Mouse (Mus musculus): ENCODE data around the gene Bckdk. TPM values are rescaled to one million over a fixed set of nuclear protein-coding genes. Genes with fewer than 3 reads are reported as not detected.

Bckdk gene
- polyA plus RNA-seq, 1 experiment from 2014 or later: 198 TPM

DNA sequence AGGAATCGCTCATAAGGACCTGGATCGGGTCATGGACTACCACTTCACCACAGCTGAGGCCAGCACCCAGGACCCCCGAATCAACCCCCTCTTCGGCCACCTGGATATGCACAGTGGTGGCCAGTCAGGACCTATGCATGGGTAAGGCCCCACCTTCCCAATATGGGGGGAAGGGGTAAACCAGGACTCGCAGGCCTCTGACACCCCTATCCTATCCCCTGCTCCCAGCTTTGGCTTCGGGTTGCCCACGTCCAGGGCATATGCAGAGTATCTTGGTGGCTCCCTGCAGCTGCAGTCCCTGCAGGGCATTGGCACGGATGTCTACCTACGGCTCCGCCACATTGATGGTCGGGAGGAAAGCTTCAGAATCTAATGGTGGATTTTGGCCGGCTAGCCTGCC, 4.1 kb downstream of the Bckdk start:
- Histone ChIP-seq H3K36me3 (ENCODE audit: control insufficient read depth, insufficient read depth, low read length) (peaks cover 27% of the 10 kb centered on the region), H3K27me3 (replicated peaks; ENCODE audit: control insufficient read depth, insufficient read depth, low read length) (no peaks in the 10 kb centered on the region), H3K9ac (ENCODE audit: low read depth, low read length) (no peak overlapping the region), H3K4me2 (ENCODE audit: low read depth, low read length) (no peak overlapping the region), H3K27ac (ENCODE audit: low read length) (no peak overlapping the region), H3K9me3 (ENCODE audit: control insufficient read depth, low read length) (no peaks in the 10 kb centered on the region), H3K4me1 (ENCODE audit: control insufficient read depth, insufficient read depth, low read length) (peaks cover 18% of the 10 kb centered on the region), H3K4me3 (ENCODE audit: low read length) (no peak overlapping the region)
- no peak for ATAC-seq
- 94% methylated on average over 12 of the region's 12 CpGs for WGBS

- Histone ChIP-seq H3K4me2 (ENCODE audit: low read depth, low read length) (no peak overlapping the region), H3K4me1 (ENCODE audit: control insufficient read depth, insufficient read depth, low read length) (peaks cover 21% of the 10 kb centered on the region), H3K9me3 (ENCODE audit: control insufficient read depth, low read length) (no peaks in the 10 kb centered on the region), H3K36me3 (ENCODE audit: control insufficient read depth, insufficient read depth, low read length) (peaks cover 27% of the 10 kb centered on the region), H3K27me3 (replicated peaks; ENCODE audit: control insufficient read depth, insufficient read depth, low read length) (no peaks in the 10 kb centered on the region), H3K4me3 (ENCODE audit: low read length) (no peak overlapping the region), H3K27ac (ENCODE audit: low read length) (no peak overlapping the region), H3K9ac (ENCODE audit: low read depth, low read length) (peak overlapping the region; percentile 32; the same call in 1 of the 2 replicates)
- WGBS: 91% methylated on average over 4 of the region's 4 CpGs
- no peak for ATAC-seq
Observed at GRCm38 (mm10) chr7:127908656-127909055, 4.8 kb downstream of the Bckdk start.

DNA sequence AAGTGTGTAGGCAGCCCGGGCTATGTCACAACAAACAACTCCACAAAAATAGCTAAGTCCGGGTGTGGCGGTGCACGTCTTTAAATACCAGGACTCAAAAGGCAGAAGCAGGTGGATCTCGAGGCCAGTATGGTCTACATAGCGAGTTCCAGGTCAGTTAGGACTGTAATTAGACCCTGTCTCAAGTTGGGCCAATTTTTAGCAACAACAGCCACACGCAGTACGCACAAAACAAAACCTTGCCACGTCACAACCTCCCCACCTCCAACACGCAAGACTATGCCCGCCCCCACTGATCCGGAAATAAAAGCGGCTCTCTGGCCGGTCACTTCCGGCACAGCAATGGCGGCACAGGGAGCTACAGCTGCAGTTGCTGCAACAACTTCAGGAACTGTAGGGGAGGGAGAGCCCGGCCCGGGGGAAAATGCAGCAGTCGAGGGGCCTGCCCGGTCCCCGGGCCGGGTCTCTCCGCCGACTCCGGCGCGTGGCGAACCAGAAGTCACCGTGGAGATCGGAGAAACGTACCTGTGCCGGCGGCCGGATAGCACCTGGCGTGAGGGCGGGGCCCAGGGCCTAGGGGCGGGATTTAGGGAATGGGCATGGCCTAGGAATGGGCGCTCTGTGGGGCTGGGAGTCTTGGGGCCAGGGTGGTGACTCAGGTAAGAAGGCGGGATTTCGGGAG, 8.4 kb downstream of the Bckdk start, which contains the start of gene Kat8:
Gene Kat8, plus strand, starts transcription at position 327 of the 682 bp plus-strand sequence.
- ATAC-seq: peak; percentile 98
- H3K9me3 ChIP-seq (ENCODE audit: control insufficient read depth, low read length): no peaks in the 10 kb centered on the region
- 1% methylated on average over 40 of the region's 40 CpGs for WGBS
- H3K4me3 ChIP-seq (ENCODE audit: low read length): peak within 1 kb of the TSS; percentile 97
- H3K4me1 ChIP-seq (ENCODE audit: control insufficient read depth, insufficient read depth, low read length): peaks cover 10% of the 10 kb centered on the region
- peak within 1 kb of the TSS; percentile 91 for H3K9ac ChIP-seq (ENCODE audit: low read depth, low read length)
- H3K27ac ChIP-seq (ENCODE audit: low read length): peak within 1 kb of the TSS; percentile 89
- peaks cover 15% of the 10 kb centered on the region for H3K36me3 ChIP-seq (ENCODE audit: control insufficient read depth, insufficient read depth, low read length)
- H3K27me3 ChIP-seq (replicated peaks; ENCODE audit: control insufficient read depth, insufficient read depth, low read length): no peaks in the 10 kb centered on the region
- peak within 1 kb of the TSS; percentile 51 for H3K4me2 ChIP-seq (ENCODE audit: low read depth, low read length)

DNA sequence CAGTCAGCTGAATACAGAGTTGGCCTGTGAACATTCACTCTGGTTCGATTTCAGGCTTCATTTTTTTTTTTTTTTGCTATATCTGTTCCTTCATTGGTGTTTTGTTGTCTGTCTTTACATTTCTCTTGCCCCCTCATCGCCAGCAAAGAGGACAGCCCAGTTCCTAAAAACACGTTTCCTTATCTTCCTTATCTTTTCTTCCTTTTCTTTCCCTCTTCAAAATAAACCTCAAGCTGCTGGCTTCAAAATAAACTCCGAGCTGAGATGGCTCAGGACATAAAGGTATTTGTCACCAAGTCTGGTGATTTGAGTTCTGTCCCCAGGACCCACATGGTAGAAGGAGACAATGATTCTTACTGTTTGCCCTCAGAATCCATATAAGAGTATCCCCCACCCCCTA, 9.1 kb downstream of the Bckdk start:
- H3K4me2 ChIP-seq (ENCODE audit: low read depth, low read length): peak overlapping the region; percentile 51
- peak overlapping the region; percentile 97 for H3K4me3 ChIP-seq (ENCODE audit: low read length)
- H3K27me3 ChIP-seq (replicated peaks; ENCODE audit: control insufficient read depth, insufficient read depth, low read length): no peaks in the 10 kb centered on the region
- peaks cover 10% of the 10 kb centered on the region for H3K4me1 ChIP-seq (ENCODE audit: control insufficient read depth, insufficient read depth, low read length)
- WGBS: 11% methylated on average over 4 of the region's 4 CpGs
- peak overlapping the region; percentile 91 for H3K9ac ChIP-seq (ENCODE audit: low read depth, low read length)
- peak overlapping the region; percentile 89; the same call in 1 of the 2 replicates for H3K27ac ChIP-seq (ENCODE audit: low read length)
- H3K36me3 ChIP-seq (ENCODE audit: control insufficient read depth, insufficient read depth, low read length): peaks cover 11% of the 10 kb centered on the region
- H3K9me3 ChIP-seq (ENCODE audit: control insufficient read depth, low read length): no peaks in the 10 kb centered on the region
- no peak for ATAC-seq

GRCm38 (mm10) chr7:127915293-127915692, 11.4 kb downstream of the Bckdk start:
- H3K4me2 ChIP-seq (ENCODE audit: low read depth, low read length): no peak overlapping the region

DNA sequence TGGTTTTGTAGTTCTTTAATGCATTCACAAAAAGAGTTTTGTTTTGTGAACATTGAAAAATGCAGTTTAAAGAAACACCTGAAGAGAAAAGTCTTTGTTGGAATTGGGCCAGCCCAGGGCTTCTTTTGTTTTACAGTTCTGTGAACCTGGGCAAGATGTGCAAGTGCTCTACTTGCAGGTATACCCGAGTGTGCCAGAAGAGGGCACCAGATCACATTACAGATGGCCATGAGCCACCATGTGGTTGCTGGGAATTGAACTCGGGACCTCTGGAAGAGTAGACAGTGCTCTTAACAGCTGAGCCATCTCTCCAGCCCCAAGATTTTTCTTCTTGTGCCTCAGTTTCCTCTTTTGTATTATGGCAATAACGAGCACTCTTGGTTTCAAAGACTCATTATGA, 14.3 kb downstream of the Bckdk start:
- 55% methylated on average over 3 of the region's 3 CpGs for WGBS
- Histone ChIP-seq H3K9ac (ENCODE audit: low read depth, low read length) (no peak overlapping the region), H3K9me3 (ENCODE audit: control insufficient read depth, low read length) (no peaks in the 10 kb centered on the region), H3K4me1 (ENCODE audit: control insufficient read depth, insufficient read depth, low read length) (peaks cover 6% of the 10 kb centered on the region), H3K27me3 (replicated peaks; ENCODE audit: control insufficient read depth, insufficient read depth, low read length) (no peaks in the 10 kb centered on the region), H3K27ac (ENCODE audit: low read length) (no peak overlapping the region), H3K4me3 (ENCODE audit: low read length) (no peak overlapping the region), H3K4me2 (ENCODE audit: low read depth, low read length) (no peak overlapping the region), H3K36me3 (ENCODE audit: control insufficient read depth, insufficient read depth, low read length) (no peaks in the 10 kb centered on the region; the same call in 1 of the 2 replicates)
- ATAC-seq: no peak

More at GRCm38 (mm10) chr7:127915293-127915692, 11.4 kb downstream of the Bckdk start:
- H3K4me3 ChIP-seq (ENCODE audit: low read length): no peak overlapping the region
- H3K27me3 ChIP-seq (replicated peaks; ENCODE audit: control insufficient read depth, insufficient read depth, low read length): no peaks in the 10 kb centered on the region
- ATAC-seq: no peak
- no peak overlapping the region for H3K27ac ChIP-seq (ENCODE audit: low read length)
- peaks cover 5% of the 10 kb centered on the region for H3K4me1 ChIP-seq (ENCODE audit: control insufficient read depth, insufficient read depth, low read length)
- no peaks in the 10 kb centered on the region for H3K9me3 ChIP-seq (ENCODE audit: control insufficient read depth, low read length)
- H3K36me3 ChIP-seq (ENCODE audit: control insufficient read depth, insufficient read depth, low read length): no peaks in the 10 kb centered on the region; the same call in 1 of the 2 replicates
- WGBS: 88% methylated on average over 12 of the region's 12 CpGs
- H3K9ac ChIP-seq (ENCODE audit: low read depth, low read length): no peak overlapping the region

DNA sequence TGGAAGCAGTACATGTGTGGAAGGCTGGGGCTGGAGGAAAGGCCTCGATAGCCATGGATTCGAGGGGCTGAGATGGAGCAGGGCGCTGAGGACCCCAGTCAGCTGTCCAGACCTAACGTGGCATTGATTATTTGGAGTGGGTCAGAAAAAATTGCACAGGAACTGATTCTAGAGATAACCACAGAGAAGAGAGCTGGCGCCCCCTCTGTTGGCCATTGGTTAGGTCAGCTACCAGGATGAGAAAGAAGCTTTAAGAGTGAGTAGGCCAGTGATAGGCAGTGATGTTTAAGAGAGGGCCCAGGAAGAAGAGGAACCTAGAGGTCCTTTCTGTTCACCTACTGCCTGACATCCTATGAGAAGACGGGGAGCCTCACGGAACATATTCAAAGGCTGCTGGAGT, 15.4 kb downstream of the Bckdk start:
- Histone ChIP-seq H3K27me3 (replicated peaks; ENCODE audit: control insufficient read depth, insufficient read depth, low read length) (no peaks in the 10 kb centered on the region), H3K36me3 (ENCODE audit: control insufficient read depth, insufficient read depth, low read length) (no peaks in the 10 kb centered on the region; the same call in 1 of the 2 replicates), H3K4me1 (ENCODE audit: control insufficient read depth, insufficient read depth, low read length) (peaks cover 14% of the 10 kb centered on the region), H3K4me2 (ENCODE audit: low read depth, low read length) (no peak overlapping the region), H3K9ac (ENCODE audit: low read depth, low read length) (no peak overlapping the region), H3K27ac (ENCODE audit: low read length) (no peak overlapping the region), H3K4me3 (ENCODE audit: low read length) (no peak overlapping the region), H3K9me3 (ENCODE audit: control insufficient read depth, low read length) (no peaks in the 10 kb centered on the region)
- ATAC-seq: no peak
- 79% methylated on average over 7 of the region's 7 CpGs for WGBS

DNA sequence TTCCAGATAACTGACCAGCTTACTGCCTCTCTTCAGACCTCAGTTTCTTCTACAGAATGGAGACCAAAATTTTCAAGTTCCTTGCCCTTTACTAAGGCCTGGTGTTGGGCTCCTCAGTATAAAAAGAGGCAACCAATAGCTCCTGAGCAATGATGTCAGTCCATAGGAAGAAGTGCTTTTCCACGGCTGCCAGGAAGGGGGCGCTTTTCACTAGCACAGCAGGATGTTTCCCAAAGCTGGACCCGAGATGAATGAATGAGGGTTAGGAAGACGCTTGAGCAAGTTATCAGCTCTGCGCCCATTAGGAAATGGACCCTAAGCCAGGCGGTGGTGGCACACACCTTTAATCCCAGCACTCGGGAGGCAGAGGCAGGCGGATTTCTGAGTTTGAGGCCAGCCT, 17.6 kb downstream of the Bckdk start:
- Histone ChIP-seq H3K27ac (ENCODE audit: low read length) (no peak overlapping the region), H3K27me3 (replicated peaks; ENCODE audit: control insufficient read depth, insufficient read depth, low read length) (no peaks in the 10 kb centered on the region), H3K4me1 (ENCODE audit: control insufficient read depth, insufficient read depth, low read length) (peaks cover 22% of the 10 kb centered on the region), H3K4me2 (ENCODE audit: low read depth, low read length) (no peak overlapping the region), H3K36me3 (ENCODE audit: control insufficient read depth, insufficient read depth, low read length) (peaks cover 3% of the 10 kb centered on the region; the same call in 1 of the 2 replicates), H3K9ac (ENCODE audit: low read depth, low read length) (no peak overlapping the region), H3K4me3 (ENCODE audit: low read length) (no peak overlapping the region), H3K9me3 (ENCODE audit: control insufficient read depth, low read length) (no peaks in the 10 kb centered on the region)
- WGBS: 62% methylated on average over 8 of the region's 8 CpGs
- no peak for ATAC-seq

DNA sequence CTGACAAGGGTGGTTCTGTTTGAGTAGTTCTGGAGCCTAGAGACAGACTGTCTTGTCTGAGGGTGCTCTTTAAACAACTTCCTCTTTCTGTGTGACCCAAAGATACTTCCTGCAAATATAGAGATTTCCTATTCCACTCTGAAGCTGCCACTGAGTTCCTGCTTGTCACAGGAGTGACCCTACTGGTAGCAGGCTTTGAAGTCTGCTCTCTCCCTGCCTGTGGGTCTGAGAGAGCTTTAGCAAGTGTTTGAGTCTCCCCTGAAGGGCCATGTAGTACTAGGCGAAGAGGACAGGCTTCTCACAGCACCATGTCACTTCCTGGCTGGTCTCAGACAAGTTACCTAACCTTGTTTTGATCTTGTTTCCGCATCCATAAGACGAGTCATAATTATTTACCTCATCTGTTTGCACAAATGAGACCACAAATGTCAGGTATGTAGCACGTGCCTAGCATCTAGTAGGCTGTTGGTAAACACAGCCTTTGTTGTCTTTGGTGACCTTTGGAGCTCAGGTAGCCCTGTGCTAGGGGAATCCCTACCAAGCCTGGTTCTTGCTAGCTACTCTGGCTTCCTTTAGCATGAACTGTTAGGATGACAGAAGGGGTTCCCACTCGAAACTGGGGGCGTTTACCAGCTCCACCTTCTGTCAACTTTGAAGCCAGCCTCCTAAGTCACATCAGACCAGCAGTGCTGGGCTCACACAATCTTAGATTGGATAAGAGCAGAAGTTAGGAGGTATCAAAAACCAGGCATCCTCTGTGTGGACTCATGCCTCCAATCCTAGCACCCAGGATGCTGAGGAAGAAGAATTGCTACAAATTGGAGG, 18.8 kb downstream of the Bckdk start:
- Histone ChIP-seq H3K4me2 (ENCODE audit: low read depth, low read length) (no peak overlapping the region), H3K27ac (ENCODE audit: low read length) (peak overlapping the region; percentile 75), H3K27me3 (replicated peaks; ENCODE audit: control insufficient read depth, insufficient read depth, low read length) (no peaks in the 10 kb centered on the region), H3K9me3 (ENCODE audit: control insufficient read depth, low read length) (no peaks in the 10 kb centered on the region), H3K4me3 (ENCODE audit: low read length) (no peak overlapping the region), H3K36me3 (ENCODE audit: control insufficient read depth, insufficient read depth, low read length) (peaks cover 5% of the 10 kb centered on the region; the same call in 1 of the 2 replicates), H3K4me1 (ENCODE audit: control insufficient read depth, insufficient read depth, low read length) (peaks cover 26% of the 10 kb centered on the region), H3K9ac (ENCODE audit: low read depth, low read length) (no peak overlapping the region)
- 66% methylated on average over 6 of the region's 6 CpGs for WGBS
- ATAC-seq: no peak

Measured in intestine, embryonic 16.5 days (tissue).